9 mouse cellular contexts compared by ENCODE assay signal in the genomic region with DNA sequence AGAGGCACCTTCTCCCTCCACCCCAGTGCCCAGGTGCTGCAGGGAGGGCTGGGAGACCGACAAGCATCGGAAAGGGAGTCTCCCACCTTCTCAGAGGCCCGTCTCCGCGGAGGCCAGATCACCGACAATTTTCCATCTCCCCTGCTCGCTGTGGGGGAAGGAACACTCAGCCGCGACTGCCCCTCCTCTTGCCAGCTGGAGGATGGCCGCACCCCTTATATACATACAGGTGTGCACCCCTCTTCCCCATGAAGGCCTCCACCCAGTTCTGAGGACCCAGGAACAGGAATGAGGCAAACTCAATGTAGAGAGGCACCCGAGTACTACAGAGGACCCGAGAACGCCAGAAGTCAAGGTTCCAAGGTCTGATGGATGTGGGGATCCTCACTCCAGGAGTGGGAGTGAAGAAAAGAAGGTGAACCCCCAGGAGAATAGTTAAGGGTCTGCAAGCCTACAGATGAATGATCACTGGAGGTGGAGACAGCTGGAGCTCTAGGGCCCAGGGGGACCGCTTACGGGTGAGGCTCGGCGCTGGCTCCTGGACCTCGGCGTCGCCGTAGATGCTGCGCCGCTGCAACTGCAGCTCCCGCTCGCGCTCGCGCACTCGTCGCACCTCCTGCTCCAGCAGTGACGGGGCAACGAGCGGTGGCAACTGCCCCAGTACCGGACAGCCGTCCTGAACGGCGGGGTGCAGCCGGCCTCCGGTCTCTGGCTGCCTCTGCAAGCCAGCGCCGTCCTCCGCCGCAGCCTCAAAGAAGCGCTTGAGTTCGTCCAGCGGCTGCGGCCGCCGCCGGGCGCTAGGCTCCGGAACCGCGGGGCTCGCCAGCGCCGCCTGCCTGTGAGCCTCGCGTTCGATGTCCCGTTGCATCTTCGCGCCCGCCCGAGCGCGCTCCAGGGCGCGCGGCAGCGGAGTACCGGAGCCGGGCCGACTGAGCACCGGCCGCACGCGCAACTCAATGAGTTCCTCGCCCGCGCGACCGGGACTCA. TPM values are rescaled to one million over a fixed set of nuclear protein-coding genes. Genes with fewer than 3 reads are reported as not detected.
DNase-seq lines count a peak whose midpoint lies in the region; ATAC-seq lines count a peak whose summit lies in the region.
"Had no signal": no experiment of that assay in that cellular context is flagged by ENCODE, and none has a peak within 500 bp of the region (broad histone marks: within the 10 kb centered on the region; RNA-seq: fewer than 3 reads in every experiment).

No protein-coding gene starts in this region.

- H3K9ac ChIP-seq in forebrain, embryonic 12.5 days: peak overlapping the region; percentile 62

- WGBS in forebrain, embryonic 12.5 days: 2% methylated on average over 82 of the region's 83 CpGs

- peaks cover 58% of the 10 kb centered on the region for H3K27me3 ChIP-seq in forebrain, embryonic 12.5 days

- intact Hi-C loops in heart, postnatal 36 days (cut with DNase I): loop anchor here (5.0 kb wide), 1 partner anchor 346 kb away; no protein-coding TSS in a partner anchor

- peak; percentile 59 for DNase-seq in ES-CJ7 (ENCODE audit: low read depth, low spot score)
- peak; percentile 52 for DNase-seq in c-Kit-positive CD71-positive TER-119-negative erythroid progenitor cells, embryonic 14.5 days (ENCODE audit: low read depth)
- DNase-seq in heart, postnatal 36 days: peak; percentile 86 to 87
- peak; percentile 55 to 70 for DNase-seq in layer of hippocampus, postnatal 25 days (ENCODE audit: extremely low spot score in 1 of 2, low spot score in 1 of 2)
- peak; percentile 83 for DNase-seq in lung, postnatal 36 days
- peak; percentile 60 to 62 for DNase-seq in right cerebral cortex, adult 2 months (ENCODE audit: low spot score in 2 of 2)
- DNase-seq in urinary bladder, postnatal 25 days (ENCODE audit: low spot score): peak; percentile 77

- H3K4me1 ChIP-seq in forebrain, embryonic 12.5 days: peaks cover 30% of the 10 kb centered on the region

- no peaks in the 10 kb centered on the region for H3K36me3 ChIP-seq in forebrain, embryonic 12.5 days (replicated peaks)

- peak; percentile 58 for ATAC-seq in forebrain, embryonic 12.5 days (ENCODE audit: low FRiP score)

- H3K4me2 ChIP-seq in forebrain, embryonic 12.5 days: peak overlapping the region; percentile 95

- H3K4me3 ChIP-seq in forebrain, embryonic 12.5 days (replicated peaks): peak overlapping the region; percentile 55

- no peaks in the 10 kb centered on the region for H3K9me3 ChIP-seq in forebrain, embryonic 12.5 days

- no peak overlapping the region for H3K27ac ChIP-seq in forebrain, embryonic 12.5 days

RNA-seq across cellular contexts. Expression of gene 2210011C24Rik, which starts 1.1 kb away (rescaled TPM):
- not detected in 2 replicates for polyA plus RNA-seq in forebrain, embryonic 12.5 days (2016; fragmentation: Nextera tagmentation; extraction: Ambion mirVana)
- total RNA-seq in heart, postnatal 36 days (2021): 1 to 10 TPM; 2.6 to 3.4 TPM
- total RNA-seq in layer of hippocampus, postnatal 25 days (2021): 1 to 10 TPM; 1.9 to 2.3 TPM

RNA-seq across cellular contexts. Expression of gene 1700067K01Rik, which starts 9.6 kb away (rescaled TPM):
- 1.2 TPM in 2 replicates for polyA plus RNA-seq in forebrain, embryonic 12.5 days (2016; fragmentation: Nextera tagmentation; extraction: Ambion mirVana)
- not detected for total RNA-seq in heart, postnatal 36 days (2021)
- total RNA-seq in layer of hippocampus, postnatal 25 days (2021): under 1 TPM; 0.20 to 0.33 TPM
- polyA plus RNA-seq: frontal cortex, adult 2 months had no signal

RNA-seq across cellular contexts. Expression of gene Palm3, which starts 10.4 kb away (rescaled TPM):
- 3.3 and 4.1 TPM in 2 replicates for polyA plus RNA-seq in forebrain, embryonic 12.5 days (2016; fragmentation: Nextera tagmentation; extraction: Ambion mirVana)
- total RNA-seq in heart, postnatal 36 days (2021): under 1 TPM; 0.11 to 0.87 TPM
- total RNA-seq in layer of hippocampus, postnatal 25 days (2021): 1 to 10 TPM; 2.7 to 2.9 TPM

RNA-seq across cellular contexts. Expression of gene Samd1, which starts 13.4 kb away (rescaled TPM):
- 9.9 and 11.4 TPM in 2 replicates for polyA plus RNA-seq in forebrain, embryonic 12.5 days (2016; fragmentation: Nextera tagmentation; extraction: Ambion mirVana)
- 10 to 100 TPM; 27.3 to 33.1 TPM for total RNA-seq in heart, postnatal 36 days (2021)
- 10 to 100 TPM; 44.2 to 45.4 TPM for total RNA-seq in layer of hippocampus, postnatal 25 days (2021)

RNA-seq across cellular contexts. Expression of gene Il27ra, which starts 31.5 kb away (rescaled TPM):
- polyA plus RNA-seq in forebrain, embryonic 12.5 days (2016; fragmentation: Nextera tagmentation; extraction: Ambion mirVana): 0.09 and 0.24 TPM in 2 replicates
- 1 to 10 TPM; 3.0 to 3.1 TPM for total RNA-seq in heart, postnatal 36 days (2021)
- 1 to 10 TPM; 2.0 to 2.4 TPM for total RNA-seq in layer of hippocampus, postnatal 25 days (2021)
